Mouse (Mus musculus): ENCODE measurements around the gene Kcnab1.
"Not testable (repeated sequence)": the region's sequence is repeated elsewhere in the genome, so short reads cannot be mapped to it uniquely, and the experiment has no call there.

Gene Kcnab1

DNA sequence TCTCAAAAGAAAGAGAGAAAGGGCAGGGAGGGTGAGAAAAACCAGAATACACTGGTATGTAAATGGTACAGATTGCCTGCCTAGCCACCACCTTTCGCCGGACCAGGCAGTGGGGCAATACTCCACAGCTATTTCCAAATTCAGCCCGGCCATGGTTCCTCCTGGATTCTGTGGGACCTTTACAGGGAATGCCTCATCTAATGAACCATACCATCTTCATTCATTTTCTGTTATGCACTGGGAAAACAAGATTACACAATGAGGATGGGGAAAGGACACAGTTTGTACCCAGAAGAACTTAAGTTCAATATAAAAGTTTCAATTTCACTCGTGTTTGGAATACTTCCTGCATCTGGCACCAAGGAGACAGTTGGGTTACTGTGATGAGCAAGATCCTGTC lies 263.4 kb downstream of the Kcnab1 start:
- DNase-seq = no peak

DNA sequence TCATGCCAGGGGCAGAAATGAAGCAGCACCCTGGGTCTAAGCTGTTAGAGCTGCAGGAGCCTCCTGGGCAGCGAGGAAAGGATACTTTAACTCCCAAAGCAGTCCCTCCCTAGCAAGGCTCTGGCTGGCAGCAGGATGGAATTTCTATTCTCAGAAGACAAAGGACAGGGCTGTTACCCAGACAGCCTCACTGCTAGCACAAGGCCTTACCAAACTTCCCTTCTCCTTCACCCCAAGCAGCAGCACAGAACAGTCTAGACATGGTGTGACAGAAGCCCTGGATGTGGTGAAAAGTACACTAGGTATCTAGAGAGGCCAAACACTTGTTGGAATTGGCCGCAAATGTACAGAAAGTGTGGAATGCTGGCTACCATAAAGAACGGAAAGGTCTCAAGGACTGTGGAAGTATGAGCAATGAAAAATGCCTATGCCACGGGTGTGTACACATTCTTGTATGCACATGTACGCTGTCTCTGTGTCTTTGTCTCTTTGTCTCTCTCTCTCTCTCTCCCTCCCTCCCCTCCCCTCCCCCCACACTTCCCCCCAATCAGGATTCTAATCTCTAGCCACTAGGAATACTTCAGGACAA lies 264.5 kb downstream of the Kcnab1 start:
- no peak for DNase-seq

- no peak for DNase-seq
Observed at GRCm38 (mm10) chr3:65374729-65375128, 265.5 kb downstream of the Kcnab1 start.

- no peak for DNase-seq
Observed at GRCm38 (mm10) chr3:65378724-65379123, 269.5 kb downstream of the Kcnab1 start.

- peak; percentile 48 to 63 for DNase-seq
Observed at GRCm38 (mm10) chr3:65379884-65380539, 270.8 kb downstream of the Kcnab1 start.

- no peak for DNase-seq
Observed at GRCm38 (mm10) chr3:65381094-65381493, 271.9 kb downstream of the Kcnab1 start.

DNA sequence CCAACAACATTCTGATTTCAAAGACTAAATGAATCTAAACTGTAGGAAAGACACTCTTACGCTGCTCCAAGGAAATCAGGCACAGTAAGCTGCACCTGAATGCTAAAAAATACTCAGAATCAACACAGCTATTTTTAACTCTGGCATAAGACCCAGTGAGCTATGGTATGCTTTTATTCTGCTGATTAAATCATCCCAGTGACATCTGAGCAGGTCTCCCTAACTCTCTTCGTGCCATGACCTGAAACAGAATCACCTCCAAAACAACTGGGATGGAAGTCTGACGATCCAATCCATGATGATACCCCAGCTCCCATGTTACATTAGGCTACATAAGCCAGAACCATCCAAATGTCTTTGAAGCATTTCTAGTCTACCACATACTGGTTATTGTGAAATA lies 275.2 kb downstream of the Kcnab1 start:
- DNase-seq = no peak

GRCm38 (mm10) chr3:65385771-65386170 lies 276.6 kb downstream of the Kcnab1 start:
- DNase-seq = no peak

GRCm38 (mm10) chr3:65391222-65391783 lies 282.1 kb downstream of the Kcnab1 start:
- DNase-seq = no peak

- DNase-seq = peak; percentile 19 to 48
Observed at GRCm38 (mm10) chr3:65391784-65392420, 282.7 kb downstream of the Kcnab1 start.

- DNase-seq = peak; percentile 97 to 99
Observed at GRCm38 (mm10) chr3:65392421-65392817, 283.2 kb downstream of the Kcnab1 start, which contains the start of gene Ssr3. Ssr3 (minus strand) TSS chr3:65392623.

DNA sequence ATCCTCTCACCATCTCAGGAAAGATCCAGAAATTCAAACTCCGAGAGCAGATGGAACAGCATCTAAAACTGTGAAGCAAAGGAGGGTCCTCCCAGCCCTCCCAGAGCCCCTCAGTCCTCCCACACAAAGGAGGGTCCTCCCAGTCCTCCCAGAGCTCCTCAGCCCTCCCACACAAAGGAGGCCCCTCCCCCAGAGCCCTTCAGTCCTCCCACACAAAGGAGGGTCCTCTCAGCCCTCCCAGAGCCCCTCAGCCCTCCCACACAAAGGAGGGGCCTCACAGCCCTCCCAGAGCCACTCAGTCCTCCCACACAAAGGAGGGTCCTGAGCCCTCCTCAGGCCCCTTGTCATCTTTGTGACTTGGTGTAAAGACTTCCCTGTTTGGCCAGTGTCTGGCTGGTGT lies 285.9 kb downstream of the Kcnab1 start:
- not testable (repeated sequence) for DNase-seq

- DNase-seq = no peak
Observed at GRCm38 (mm10) chr3:65396835-65397504, 287.8 kb downstream of the Kcnab1 start.

GRCm38 (mm10) chr3:65397566-65397965 lies 288.4 kb downstream of the Kcnab1 start:
- no peak for DNase-seq

DNA sequence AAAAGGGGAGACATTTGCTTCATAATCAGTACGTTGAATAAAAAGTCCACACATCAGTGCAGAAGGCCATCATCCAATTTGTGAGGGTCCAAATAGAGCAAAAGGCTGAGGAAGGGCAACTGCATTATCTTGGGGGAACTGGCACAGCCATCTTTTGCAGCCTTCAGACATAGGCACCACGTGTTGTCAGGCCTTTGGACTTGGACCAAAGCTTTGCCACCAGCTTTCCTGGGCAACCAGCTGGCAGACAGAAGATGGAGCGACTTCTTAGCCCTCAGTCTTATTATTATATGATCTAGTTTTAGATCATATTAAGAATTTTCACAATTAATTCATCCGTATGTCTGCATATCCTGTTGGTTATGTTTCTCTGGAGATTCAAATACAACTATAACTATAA lies 296.6 kb downstream of the Kcnab1 start:
- DNase-seq = no peak

GRCm38 (mm10) chr3:65407891-65408290 lies 298.7 kb downstream of the Kcnab1 start:
- DNase-seq = no peak

GRCm38 (mm10) chr3:65416571-65416970 lies 307.4 kb downstream of the Kcnab1 start:
- DNase-seq = no peak

DNA sequence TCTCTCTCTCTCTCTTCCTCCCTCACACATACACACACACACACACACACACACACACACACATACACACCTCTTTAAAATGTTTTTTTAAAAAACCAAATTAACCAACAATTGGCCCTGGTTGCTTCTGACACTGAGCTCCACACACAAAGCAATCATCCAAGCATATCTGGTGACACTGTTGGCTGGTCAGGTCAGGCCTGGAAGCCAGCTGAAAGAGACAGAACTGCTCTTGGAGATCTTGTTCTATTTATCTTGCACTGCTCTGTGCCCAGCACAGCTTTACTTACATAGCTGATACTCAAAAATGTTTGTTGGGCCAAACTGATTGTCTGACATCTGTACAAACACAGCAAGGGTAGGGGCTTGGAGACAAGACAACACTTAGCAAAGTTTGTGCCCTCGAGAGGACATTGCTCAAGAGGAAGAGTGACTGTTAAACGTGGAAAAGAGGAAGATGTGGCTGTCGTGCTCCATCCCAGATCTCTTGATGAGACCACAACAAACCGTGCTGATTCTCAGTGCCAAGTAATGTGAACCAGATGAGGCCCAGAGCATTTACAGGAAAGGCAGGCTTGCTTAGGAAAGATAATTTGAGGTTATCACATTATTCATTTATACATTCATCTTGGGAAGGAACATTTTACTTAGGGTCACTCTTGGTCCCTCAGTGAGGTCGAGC lies 308.9 kb downstream of the Kcnab1 start:
- no peak for DNase-seq

GRCm38 (mm10) chr3:65419706-65420105 lies 310.5 kb downstream of the Kcnab1 start:
- DNase-seq = peak; percentile 38 to 49

Measured in kidney, postnatal 25 days (tissue).